Mouse (Mus musculus): ENCODE measurements around the gene Sfxn2.

GRCm38 (mm10) chr19:46564043-46564462 lies 9.1 kb upstream of the Sfxn2 start:
- TF ChIP-seq CTCF (conservative IDR thresholded peaks at IDR 0.05; ENCODE audit: low read length) (no peak), POU5F1 (IDR thresholded peaks at IDR 0.05; ENCODE audit: borderline replicate concordance, low read length) (no peak)

All from E14TG2a.4 (cell line).